Mouse (Mus musculus) erythroblast, embryonic 14.5 days (primary cell): ENCODE measurements around the gene Tbc1d22a. TPM values are rescaled to one million over a fixed set of nuclear protein-coding genes. Genes with fewer than 3 reads are reported as not detected.

ENCODE experiments used
- H3K27me3 ChIP-seq: 2 replicates; pipeline ENCODE4 v1.6.1; 2012; ENCODE audit warnings: inconsistent platforms; ENCODE audit not compliant: control insufficient read depth
- H3K36me3 ChIP-seq: 2 replicates; pipeline ENCODE4 v1.6.1; 2012; ENCODE audit warnings: mild to moderate bottlenecking, inconsistent platforms; ENCODE audit not compliant: control insufficient read depth
- H3K4me1 ChIP-seq: 2 replicates; pipeline ENCODE4 v1.6.1; 2012; ENCODE audit warnings: inconsistent platforms; ENCODE audit not compliant: control insufficient read depth
- H3K4me3 ChIP-seq: replicated peaks from 2 replicates; pipeline ENCODE3; 2012; ENCODE audit warnings: moderate library complexity, mild to moderate bottlenecking, inconsistent platforms
- H3K9me3 ChIP-seq: 2 replicates; pipeline ENCODE4 v1.6.1; 2012; ENCODE audit warnings: low read length, inconsistent platforms, mixed read lengths; ENCODE audit not compliant: control insufficient read depth
- GATA1 ChIP-seq: IDR thresholded peaks from 2 replicates; pipeline ENCODE4 v1.6.1; 2012; ENCODE audit warnings: low read length, inconsistent platforms, mixed read lengths
- TAL1 ChIP-seq: IDR thresholded peaks from 3 replicates; pipeline ENCODE4 v1.6.1; 2012; ENCODE audit warnings: low read length, inconsistent platforms, mixed read lengths
- polyA plus RNA-seq: library from polyadenylated mRNA; stranded (reverse); fragments of >175 nt; gene quantifications from 2 replicates; pipeline ENCODE4 v1.2.3, GENCODE M21; 2012

Tbc1d22a gene
- 0.92 and 1.2 TPM in 2 replicates for polyA plus RNA-seq

DNA sequence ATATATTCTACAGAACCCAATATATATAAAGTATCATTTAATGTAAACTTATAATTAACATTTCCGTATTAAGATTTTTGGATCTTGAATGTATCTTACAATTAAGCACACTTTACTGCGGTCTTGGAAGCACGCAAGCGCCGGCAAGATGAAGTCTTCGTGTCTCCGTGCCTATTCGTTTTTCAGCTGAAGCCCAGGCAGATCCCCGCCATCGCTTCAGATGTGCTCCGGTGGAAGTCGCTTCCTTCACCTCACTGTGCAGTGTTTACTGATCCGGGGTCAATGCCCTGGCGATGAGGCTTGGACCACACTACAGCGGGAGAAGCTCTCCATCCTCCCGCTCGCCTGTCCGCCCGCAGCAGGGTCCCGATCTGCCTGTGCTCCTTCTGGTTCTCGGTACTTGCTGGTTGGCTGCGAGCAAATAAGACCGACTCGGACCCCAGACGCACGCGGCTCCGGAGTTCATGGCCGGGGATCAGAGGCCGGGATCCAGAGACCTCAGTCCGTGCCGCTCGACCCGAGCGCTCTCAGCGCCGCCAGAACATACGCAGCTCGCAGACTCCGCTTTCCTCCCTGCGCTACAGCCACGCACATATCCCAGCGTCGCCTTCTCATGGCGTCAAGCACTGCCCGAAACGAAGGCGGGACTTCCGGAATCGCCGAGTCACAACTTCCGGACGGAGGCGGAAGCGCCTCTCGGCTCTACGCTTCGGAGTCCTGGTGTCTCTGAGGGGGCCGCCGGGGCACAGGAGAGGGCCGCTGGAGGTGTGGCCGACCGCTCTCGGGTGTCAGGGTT is at the start of gene Tbc1d22a:
TSS of gene Tbc1d22a (plus strand) at position 707 of the 796 bp plus-strand sequence.
- no peak for TF ChIP-seq GATA1
- H3K27me3 ChIP-seq = no peaks in the 10 kb centered on the region
- peaks cover 23% of the 10 kb centered on the region for H3K36me3 ChIP-seq
- no peaks in the 10 kb centered on the region for H3K9me3 ChIP-seq
- peaks cover 37% of the 10 kb centered on the region for H3K4me1 ChIP-seq
- peak within 1 kb of the TSS; percentile 97 for H3K4me3 ChIP-seq

DNA sequence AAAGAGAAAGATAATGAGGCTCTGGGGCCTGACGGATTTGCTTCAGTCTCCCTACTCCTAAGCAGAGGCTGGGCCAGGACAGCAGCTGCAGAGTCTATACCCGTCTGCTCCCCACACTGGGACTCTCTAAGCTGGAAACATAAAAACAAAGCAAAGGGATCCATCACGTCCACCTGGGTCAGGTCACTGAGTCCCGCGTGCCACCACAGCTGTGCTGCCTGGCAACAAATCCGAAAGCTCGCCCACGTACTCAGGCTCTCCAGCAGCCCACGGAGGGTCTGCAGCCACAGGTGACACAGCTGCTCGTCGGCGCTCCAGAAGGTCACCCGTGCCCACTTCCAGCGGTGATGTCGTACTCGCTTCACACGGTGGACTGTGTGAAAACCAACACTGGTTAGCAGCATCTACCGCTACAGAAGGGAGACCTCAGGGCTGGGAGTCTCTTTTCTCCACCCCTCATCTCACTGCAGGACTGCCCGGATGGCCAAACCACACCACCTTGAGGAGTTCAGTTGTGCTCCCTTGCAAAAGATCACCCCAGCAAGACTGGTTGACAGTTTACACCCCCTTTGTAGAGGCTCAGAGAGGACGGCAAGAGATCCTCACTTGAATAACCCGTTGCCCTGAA is 49.4 kb upstream of the Tbc1d22a start:
- Histone ChIP-seq H3K27me3 (no peaks in the 10 kb centered on the region), H3K36me3 (no peaks in the 10 kb centered on the region), H3K4me1 (no peaks in the 10 kb centered on the region), H3K9me3 (peaks cover 4% of the 10 kb centered on the region; the same call in 1 of the 2 replicates), H3K4me3 (no peak overlapping the region)
- TF ChIP-seq TAL1 (no peak), GATA1 (no peak)

DNA sequence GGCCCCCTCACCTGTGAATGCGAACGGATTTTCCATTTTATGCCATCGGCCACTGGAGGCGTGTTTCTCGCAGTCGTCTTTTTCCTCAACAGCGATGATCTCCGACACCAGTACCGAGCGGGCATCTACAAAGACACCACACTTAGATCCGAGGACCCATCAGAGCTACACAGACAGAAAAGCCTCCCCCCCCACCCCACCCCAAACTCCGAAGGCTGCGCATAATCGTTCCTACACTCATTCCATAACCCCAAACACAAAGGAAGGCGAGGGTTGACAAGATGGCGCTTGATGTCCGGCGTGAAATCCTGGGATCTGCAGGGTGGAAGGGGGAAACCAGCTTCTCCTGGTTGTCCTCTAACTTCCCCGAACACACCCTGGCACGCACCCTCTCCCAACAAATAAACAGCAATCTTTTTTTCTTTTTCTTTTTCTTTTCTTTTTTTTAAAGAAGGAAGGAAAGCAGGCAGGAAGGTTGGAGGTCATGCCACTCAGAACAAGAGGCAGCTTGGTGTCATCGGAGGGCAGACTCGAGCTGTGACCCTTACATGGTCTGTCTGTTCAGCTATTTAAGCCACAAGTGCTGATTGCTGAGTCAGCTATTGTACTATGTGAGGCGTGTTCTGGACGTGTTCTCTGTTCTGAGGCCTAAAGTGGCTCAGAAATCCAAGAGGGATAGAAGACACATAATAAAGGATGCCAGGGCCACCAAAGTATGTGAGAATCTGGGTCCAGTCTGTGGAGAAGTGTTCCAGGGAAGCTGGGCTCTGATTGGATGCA is 48.3 kb upstream of the Tbc1d22a start:
- Histone ChIP-seq H3K9me3 (peaks cover 4% of the 10 kb centered on the region; the same call in 1 of the 2 replicates), H3K27me3 (no peaks in the 10 kb centered on the region), H3K4me1 (no peaks in the 10 kb centered on the region), H3K36me3 (no peaks in the 10 kb centered on the region), H3K4me3 (no peak overlapping the region)
- TF ChIP-seq TAL1 (no peak), GATA1 (no peak)

DNA sequence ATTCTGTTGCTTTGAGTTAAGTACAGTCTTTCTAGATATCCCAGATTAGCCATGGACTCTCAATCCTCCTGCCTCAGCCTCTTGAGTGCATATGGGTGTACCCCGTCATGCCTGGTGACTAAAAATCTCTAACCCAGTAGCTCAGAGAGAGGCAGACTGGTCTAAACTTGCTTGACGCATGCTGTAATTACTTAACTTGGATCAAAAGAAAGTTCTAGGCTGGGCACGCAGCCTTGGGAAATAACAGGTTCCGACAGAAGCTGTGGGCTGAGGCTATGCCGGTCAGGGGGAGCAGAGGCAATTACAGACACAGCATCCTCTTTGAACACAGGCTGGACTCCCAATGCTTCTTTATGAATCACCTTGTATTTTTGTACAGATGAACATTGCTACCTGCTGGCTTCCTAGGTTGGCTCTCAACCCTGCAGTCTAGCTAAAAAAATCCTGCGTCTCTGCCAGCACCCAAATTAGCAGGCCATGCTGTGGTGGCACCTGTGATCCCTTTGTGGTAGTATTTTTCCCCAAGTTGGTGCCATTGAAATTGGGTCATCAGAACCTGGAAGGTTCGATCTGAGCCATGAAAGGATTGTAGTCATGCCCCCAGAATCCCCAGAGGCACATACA is 47.1 kb upstream of the Tbc1d22a start:
- Histone ChIP-seq H3K4me1 (no peaks in the 10 kb centered on the region), H3K9me3 (no peaks in the 10 kb centered on the region), H3K36me3 (no peaks in the 10 kb centered on the region), H3K4me3 (no peak overlapping the region), H3K27me3 (no peaks in the 10 kb centered on the region)
- TF ChIP-seq GATA1 (no peak), TAL1 (no peak)

DNA sequence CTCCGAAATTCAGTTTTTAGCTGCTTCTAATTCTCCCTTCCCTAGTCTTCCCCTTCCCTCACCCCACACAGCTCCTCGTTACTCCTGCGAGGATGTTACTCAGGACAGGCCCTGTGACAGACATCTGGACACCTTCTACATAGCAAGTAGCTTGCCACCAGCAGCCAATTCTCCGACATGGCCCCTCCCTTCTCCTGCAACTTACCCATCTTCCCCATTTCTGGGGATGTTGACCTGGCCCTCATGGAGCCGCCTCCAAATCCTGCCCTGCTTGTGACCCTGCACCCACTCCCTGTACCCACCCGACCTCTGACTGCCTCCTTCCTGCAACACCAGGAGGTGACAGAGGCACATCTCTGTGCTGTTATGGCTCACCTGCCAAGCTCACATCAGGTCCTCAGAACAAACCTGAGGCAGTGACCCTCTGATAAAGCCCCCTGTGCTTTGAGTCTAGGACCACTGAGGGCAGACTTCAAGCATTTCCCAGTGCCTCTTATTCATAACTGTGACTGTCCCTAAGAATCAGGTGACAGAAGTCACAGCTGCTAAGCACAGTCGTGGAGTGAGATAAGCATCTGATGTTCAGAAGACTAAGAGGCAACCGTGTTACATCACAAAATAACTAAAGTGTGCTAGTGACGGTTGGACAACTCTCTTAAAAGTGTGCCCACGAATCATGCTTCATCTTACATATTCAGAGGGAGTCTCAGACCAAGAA is 46.3 kb upstream of the Tbc1d22a start:
- no peak for TF ChIP-seq GATA1
- Histone ChIP-seq H3K4me3 (no peak overlapping the region), H3K9me3 (no peaks in the 10 kb centered on the region), H3K27me3 (no peaks in the 10 kb centered on the region), H3K36me3 (no peaks in the 10 kb centered on the region), H3K4me1 (no peaks in the 10 kb centered on the region)

DNA sequence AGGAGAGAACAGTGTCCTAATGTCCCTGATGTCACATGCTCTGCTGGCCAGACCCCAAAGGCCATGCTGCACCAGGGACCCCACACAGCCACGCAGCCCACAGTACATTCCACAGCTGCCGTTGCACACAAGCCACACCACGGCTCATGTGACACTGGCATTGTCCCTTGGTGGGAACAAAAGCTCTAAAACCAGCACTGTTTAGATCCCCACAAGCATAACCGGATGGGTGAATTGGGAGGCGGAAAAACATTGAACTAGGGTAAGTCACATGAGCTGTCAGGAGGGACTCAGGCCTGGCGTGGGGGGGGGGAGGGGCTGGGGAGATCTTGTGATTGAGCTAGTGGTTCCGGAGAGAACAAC is 45.8 kb upstream of the Tbc1d22a start:
- no peaks in the 10 kb centered on the region for H3K4me1 ChIP-seq
- TF ChIP-seq TAL1 (no peak), GATA1 (no peak)
- no peak overlapping the region for H3K4me3 ChIP-seq
- no peaks in the 10 kb centered on the region for H3K27me3 ChIP-seq
- no peaks in the 10 kb centered on the region for H3K9me3 ChIP-seq
- H3K36me3 ChIP-seq = no peaks in the 10 kb centered on the region

DNA sequence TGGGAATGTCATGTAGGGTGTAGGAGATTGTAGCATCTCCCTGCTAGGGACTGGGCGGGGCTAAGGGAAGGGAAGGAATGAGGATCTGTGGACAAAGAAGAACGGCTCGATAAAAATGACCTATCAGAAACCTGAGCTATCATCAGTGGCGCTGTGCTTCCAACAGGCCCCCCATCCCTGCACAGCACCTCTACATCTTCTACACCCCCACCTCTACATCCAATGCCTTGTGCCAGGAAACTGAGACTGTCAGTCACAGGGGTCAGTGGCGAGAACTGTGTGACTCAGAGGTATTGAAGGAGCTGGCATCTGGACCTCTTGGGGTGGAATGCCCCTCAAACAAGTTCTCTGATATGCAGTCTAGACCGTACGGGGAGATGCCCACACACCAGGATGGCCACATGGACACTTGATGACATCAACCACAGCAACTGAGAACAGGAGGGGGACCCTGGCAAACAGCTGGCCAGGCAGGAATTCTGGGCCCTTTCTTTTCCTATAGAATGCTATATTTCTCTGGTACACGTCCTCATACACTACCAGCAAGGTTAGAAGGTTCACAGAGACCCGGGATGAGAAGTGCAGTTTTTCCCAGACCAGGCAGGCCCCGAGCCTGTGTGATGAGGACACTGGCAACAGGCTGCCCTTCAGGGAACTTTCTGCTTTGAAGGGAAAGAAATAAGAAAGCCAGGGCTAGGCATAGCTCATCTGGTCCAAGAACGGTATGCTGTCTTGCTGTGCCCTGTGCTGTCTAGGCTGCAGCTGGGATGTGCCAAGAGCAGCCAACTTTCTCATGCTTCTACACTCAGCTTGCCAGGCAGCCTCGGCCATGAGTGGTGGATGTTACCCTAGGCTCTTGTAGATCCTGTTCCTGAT is 45.1 kb upstream of the Tbc1d22a start:
- TF ChIP-seq TAL1 = no peak
- no peaks in the 10 kb centered on the region for H3K9me3 ChIP-seq
- H3K4me3 ChIP-seq = no peak overlapping the region
- H3K4me1 ChIP-seq = no peaks in the 10 kb centered on the region
- H3K27me3 ChIP-seq = no peaks in the 10 kb centered on the region
- H3K36me3 ChIP-seq = no peaks in the 10 kb centered on the region

DNA sequence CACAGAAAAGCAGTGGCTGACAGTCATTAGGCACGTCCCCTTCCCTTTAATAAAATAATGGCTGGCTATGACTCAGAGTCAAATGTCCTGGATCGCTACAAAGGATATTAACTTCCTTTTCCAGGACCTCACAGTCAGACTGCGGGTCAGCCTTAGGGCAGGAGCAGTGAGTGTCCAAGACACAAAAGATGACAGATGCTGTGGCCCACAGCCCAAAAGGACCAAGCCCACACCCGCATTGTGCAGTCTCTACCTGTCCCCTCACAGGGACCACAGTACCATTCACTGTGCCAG is 44.5 kb upstream of the Tbc1d22a start:
- H3K27me3 ChIP-seq = no peaks in the 10 kb centered on the region
- H3K36me3 ChIP-seq = no peaks in the 10 kb centered on the region
- H3K9me3 ChIP-seq = no peaks in the 10 kb centered on the region
- H3K4me3 ChIP-seq = no peak overlapping the region
- no peaks in the 10 kb centered on the region for H3K4me1 ChIP-seq
- TF ChIP-seq GATA1 (no peak), TAL1 (no peak)
